In the genomic region with DNA sequence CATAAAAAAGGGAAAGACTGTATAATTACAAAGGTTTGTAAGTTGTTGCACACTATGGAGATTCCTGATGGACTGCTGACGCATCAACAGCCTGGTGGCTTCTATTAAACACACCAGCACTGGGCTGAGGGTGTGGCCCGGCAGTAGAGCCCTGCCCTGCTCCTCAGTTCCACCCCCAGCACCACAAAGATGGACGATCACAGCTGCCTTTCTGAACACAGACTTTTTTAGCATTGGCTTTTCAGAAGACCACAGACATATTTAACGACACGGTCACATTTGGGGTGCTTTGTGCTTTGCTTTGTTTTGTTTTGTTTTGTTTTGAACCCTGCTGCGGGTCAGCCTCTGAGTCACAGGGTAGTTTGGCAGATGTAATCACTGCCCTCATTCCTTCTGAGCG, we compare ENCODE assay signal across 23 mouse cellular contexts.
DNase-seq lines count a peak whose midpoint lies in the region; ATAC-seq and TF ChIP-seq lines count a peak whose summit lies in the region.
"Had no signal": no experiment of that assay in that cellular context is flagged by ENCODE, and none has a peak within 500 bp of the region (broad histone marks: within the 10 kb centered on the region; RNA-seq: fewer than 3 reads in every experiment).

No protein-coding gene starts in this region.

- H3K4me3 ChIP-seq in C2C12 (ENCODE audit: insufficient read depth, poor library complexity, severe bottlenecking): no peak overlapping the region
- H3K4me3 ChIP-seq in lung, postnatal 0 days (ENCODE audit: low read depth, low read length): no peak overlapping the region
- H3K4me3 ChIP-seq in stomach, postnatal 0 days (ENCODE audit: low read depth, low read length): no peak overlapping the region
- H3K4me3 ChIP-seq: embryonic facial prominence, embryonic 15.5 days; erythroblast, embryonic 14.5 days; forebrain, embryonic 10.5 days; gastrocnemius, adult 2 months; hindbrain, embryonic 12.5 days had no signal

- no peaks in the 10 kb centered on the region for H3K9me3 ChIP-seq in lung, postnatal 0 days (ENCODE audit: low read length)
- H3K9me3 ChIP-seq in stomach, postnatal 0 days (ENCODE audit: control insufficient read depth, low read length): no peaks in the 10 kb centered on the region
- H3K9me3 ChIP-seq: embryonic facial prominence, embryonic 15.5 days; forebrain, embryonic 10.5 days; hindbrain, embryonic 12.5 days had no signal

- H3K9ac ChIP-seq in lung, postnatal 0 days (replicated peaks; ENCODE audit: low read depth): no peak overlapping the region
- no peak overlapping the region for H3K9ac ChIP-seq in stomach, postnatal 0 days (ENCODE audit: low read length)
- H3K9ac ChIP-seq: embryonic facial prominence, embryonic 15.5 days; hindbrain, embryonic 12.5 days had no signal

- WGBS in lung, postnatal 0 days: 62% methylated on average over 7 of the region's 7 CpGs
- 45% methylated on average over 7 of the region's 7 CpGs for WGBS in stomach, postnatal 0 days

- DNase-seq in adrenal gland, adult 2 months: peak; percentile 32
- no peak for DNase-seq in adrenal gland, adult 8-10 months
- DNase-seq in ZHBTc4 (ENCODE audit: low read depth, low spot score): peak; percentile 19
- no peak for DNase-seq in lung, postnatal 0 days (ENCODE audit: low spot score)
- no peak for DNase-seq in stomach, postnatal 0 days (ENCODE audit: low spot score)
- no peak for DNase-seq in embryo, embryonic 10.5 days (ENCODE audit: low spot score)
- DNase-seq: adrenal gland, postnatal 25 days; cerebellum, adult 2 months; cerebellum, postnatal 10 days; embryo, embryonic 11 days; gastrocnemius, adult 2 months; gastrocnemius, postnatal 25 days; heart, postnatal 10 days; heart, postnatal 4 days had no signal

- no peak overlapping the region for H3K4me2 ChIP-seq in lung, postnatal 0 days (replicated peaks; ENCODE audit: low read depth, low read length)
- H3K4me2 ChIP-seq in stomach, postnatal 0 days (replicated peaks; ENCODE audit: low read depth): no peak overlapping the region
- H3K4me2 ChIP-seq: embryonic facial prominence, embryonic 15.5 days; hindbrain, embryonic 12.5 days had no signal

- no peak overlapping the region for H3ac ChIP-seq in C2C12 (ENCODE audit: control insufficient read depth, insufficient read length, low read depth)

- TF ChIP-seq CTCF in C2C12 (IDR thresholded peaks at IDR 0.05; ENCODE audit: control insufficient read depth, insufficient read depth, insufficient read length): no peak
- TF ChIP-seq CTCF in lung, postnatal 0 days (IDR thresholded peaks at IDR 0.05): no peak
- TF ChIP-seq CTCF in stomach, postnatal 0 days (IDR thresholded peaks at IDR 0.05; ENCODE audit: low read depth): no peak

- H3K36me3 ChIP-seq in C2C12 (ENCODE audit: control insufficient read depth, insufficient read depth): no peaks in the 10 kb centered on the region
- H3K36me3 ChIP-seq in lung, postnatal 0 days (ENCODE audit: insufficient read depth, low read length): no peaks in the 10 kb centered on the region
- H3K36me3 ChIP-seq in stomach, postnatal 0 days (ENCODE audit: control insufficient read depth, insufficient read depth, low read length): no peaks in the 10 kb centered on the region
- H3K36me3 ChIP-seq: embryonic facial prominence, embryonic 15.5 days; forebrain, embryonic 10.5 days; hindbrain, embryonic 12.5 days had no signal

- ATAC-seq in lung, postnatal 0 days: no peak
- no peak for ATAC-seq in stomach, postnatal 0 days (ENCODE audit: low FRiP score, low TSS enrichment)
- ATAC-seq: forebrain, embryonic 14.5 days; hindbrain, embryonic 16.5 days; inflammation-experienced regulatory T-cells, adult 6 months; intestine, postnatal 0 days had no signal

- no peaks in the 10 kb centered on the region for H3K79me3 ChIP-seq in C2C12 (ENCODE audit: low read depth)

- H3K4me1 ChIP-seq in lung, postnatal 0 days (ENCODE audit: insufficient read depth, low read depth, low read length): no peaks in the 10 kb centered on the region
- H3K4me1 ChIP-seq in stomach, postnatal 0 days (replicated peaks; ENCODE audit: control insufficient read depth, insufficient read depth): no peaks in the 10 kb centered on the region
- H3K4me1 ChIP-seq: embryonic facial prominence, embryonic 15.5 days; forebrain, embryonic 10.5 days; hindbrain, embryonic 12.5 days had no signal

- no peaks in the 10 kb centered on the region for H3K79me2 ChIP-seq in C2C12 (ENCODE audit: control insufficient read depth, insufficient read depth)

- H3K27ac ChIP-seq in lung, postnatal 0 days (ENCODE audit: low read length): no peak overlapping the region
- H3K27ac ChIP-seq in stomach, postnatal 0 days (replicated peaks): no peak overlapping the region
- H3K27ac ChIP-seq: embryonic facial prominence, embryonic 15.5 days; forebrain, embryonic 10.5 days; gastrocnemius, adult 2 months; hindbrain, embryonic 12.5 days had no signal

- no peak for TF ChIP-seq EP300 in lung, postnatal 0 days (IDR thresholded peaks at IDR 0.05)
- no peak for TF ChIP-seq EP300 in stomach, postnatal 0 days (optimal IDR thresholded peaks at IDR 0.05)

- H3K27me3 ChIP-seq in C2C12 (ENCODE audit: control insufficient read depth, insufficient read depth, insufficient read length): no peaks in the 10 kb centered on the region
- H3K27me3 ChIP-seq in lung, postnatal 0 days (replicated peaks; ENCODE audit: insufficient read depth, low read length): no peaks in the 10 kb centered on the region
- no peaks in the 10 kb centered on the region for H3K27me3 ChIP-seq in stomach, postnatal 0 days (ENCODE audit: control insufficient read depth, insufficient read depth, low read length)
- H3K27me3 ChIP-seq: embryonic facial prominence, embryonic 15.5 days; hindbrain, embryonic 12.5 days had no signal

TF ChIP-seq in C2C12, 6 proteins besides CTCF, POLR2A, EP300 and RAD21:
- peak; percentile 94 for TF ChIP-seq MYOD1 (IDR thresholded peaks at IDR 0.05; ENCODE audit: control insufficient read depth, insufficient read length, low read depth)
- no peak for TF ChIP-seq MAX (IDR thresholded peaks at IDR 0.05)
TF ChIP-seq in C2C12: peak in this region for 1.

Comparison
In these comparisons a context has a peak if more than half of its experiments do, and no peak if none do; other contexts are left out.
1. DNase-seq: peak in adrenal gland, adult 2 months (single experiment) and ZHBTc4 (single experiment); none in adrenal gland, adult 8-10 months (single experiment), lung, postnatal 0 days (single experiment), stomach, postnatal 0 days (single experiment) and embryo, embryonic 10.5 days (single experiment).